Mouse (Mus musculus) liver, embryonic 14.5 days (tissue): ENCODE measurements around the gene Fam76a. TPM values are rescaled to one million over a fixed set of nuclear protein-coding genes. Genes with fewer than 3 reads are reported as not detected.

Source experiments
- ATAC-seq: fragments of 200-750 bp; cut with Nextera tagmentation; 2 replicates; pipeline ENCODE4 v1.8.0; 2017; ENCODE audit warnings: moderate number of reproducible peaks, mild to moderate bottlenecking, moderate library complexity; ENCODE audit not compliant: insufficient read depth
- DNase-seq, 3 experiments: peaks; one replicate each; pipeline ENCODE4 v3.0.0-alpha.2; 2012 to 2013; ENCODE audit warnings: low read depth in 3 of 3, low spot score in 3 of 3
- H3K27ac ChIP-seq: fragments of 300-500 bp; sonication (generic); 2 replicates; pipeline ENCODE4 v1.5.1; 2014; ENCODE audit warnings: moderate library complexity, mild to moderate bottlenecking, control low read depth, inconsistent platforms
- H3K27me3 ChIP-seq: fragments of 300-500 bp; sonication (generic); 2 replicates; pipeline ENCODE4 v1.6.1; 2014; ENCODE audit warnings: mild to moderate bottlenecking, low read length, moderate library complexity; ENCODE audit not compliant: control insufficient read depth, insufficient read depth
- H3K36me3 ChIP-seq: fragments of 300-500 bp; sonication (generic); replicated peaks from 2 replicates; pipeline ENCODE4 v1.6.1; 2014; ENCODE audit warnings: low read depth; ENCODE audit not compliant: control insufficient read depth, insufficient read depth
- H3K4me1 ChIP-seq, 2 experiments: fragments of 200-500 bp in 1 of 2; fragments of 300-500 bp in 1 of 2; sonication (generic) in 1 of 2; replicated peaks; 2 replicates each; pipeline ENCODE4 v1.6.1; 2012 to 2014; ENCODE audit warnings: antibody characterized with exemption in 1 of 2, inconsistent platforms in 1 of 2, low read length in 1 of 2; ENCODE audit not compliant: control insufficient read depth in 2 of 2, insufficient read depth in 2 of 2
- H3K4me2 ChIP-seq: fragments of 300-500 bp; sonication (generic); 2 replicates; pipeline ENCODE4 v1.6.1; 2014; ENCODE audit warnings: low read depth, mild to moderate bottlenecking, control low read depth, moderate library complexity
- H3K4me3 ChIP-seq, 2 experiments: fragments of 200-500 bp in 1 of 2; fragments of 300-500 bp in 1 of 2; sonication (generic) in 1 of 2; 2 replicates each; pipeline ENCODE4 v1.5.1; 2012 to 2014; ENCODE audit warnings: low read depth in 2 of 2, low read length in 2 of 2, mild to moderate bottlenecking in 2 of 2, control low read depth in 1 of 2, inconsistent platforms in 1 of 2, moderate library complexity in 1 of 2; ENCODE audit not compliant: insufficient read depth in 1 of 2
- H3K9ac ChIP-seq: fragments of 300-500 bp; sonication (generic); replicated peaks from 2 replicates; pipeline ENCODE4 v1.6.1; 2014; ENCODE audit warnings: mild to moderate bottlenecking, control low read depth, moderate library complexity
- H3K9me3 ChIP-seq: fragments of 300-500 bp; sonication (generic); 2 replicates; pipeline ENCODE4 v1.6.1; 2016; ENCODE audit warnings: low read length, mixed read lengths; ENCODE audit not compliant: control insufficient read depth
- CTCF ChIP-seq: IDR thresholded peaks from 2 replicates; pipeline ENCODE4 v1.5.1; 2016; ENCODE audit warnings: antibody characterized with exemption, low read depth, control low read depth
- EP300 ChIP-seq: IDR thresholded peaks from 2 replicates; pipeline ENCODE4 v1.6.1; 2016; ENCODE audit warnings: antibody characterized with exemption, low read depth
- WGBS: fragments of 180-500 bp; shearing (Covaris S2); extraction: QIAGEN DNeasy Blood & Tissue Kit; methylation state at CpG from one replicate; pipeline ENCODE4 v1.1.7; 2014; ENCODE audit not compliant: insufficient replicate concordance; 5-methylcytosine and 5-hydroxymethylcytosine counted together
- polyA plus RNA-seq, 2 experiments: library from polyadenylated mRNA; depleted of rRNA in 1 of 2; stranded (reverse) in 1 of 2; unstranded in 1 of 2; fragments of >200 nt; fragmentation: Nextera tagmentation in 1 of 2; extraction: Ambion mirVana in 1 of 2; gene quantifications; 2 replicates each; pipeline versions ENCODE4 v1.2.1 to v1.2.3; 2012 to 2014

Gene Fam76a
- polyA plus RNA-seq, 2 experiments = 7.4 to 24.8 TPM

- Histone ChIP-seq H3K27ac (no peak overlapping the region), H3K4me2 (no peak overlapping the region), H3K27me3 (no peaks in the 10 kb centered on the region), H3K4me3 (no peak overlapping the region), H3K4me1 (no peaks in the 10 kb centered on the region), H3K9me3 (no peaks in the 10 kb centered on the region), H3K36me3 (peaks cover 20% of the 10 kb centered on the region), H3K9ac (no peak overlapping the region)
- ATAC-seq (no peak), DNase-seq (no peak)
- TF ChIP-seq EP300 (no peak), CTCF (no peak)
- 88% methylated on average over 5 of the region's 5 CpGs for WGBS
These were observed 16.5 kb downstream of the Fam76a start for GRCm38 (mm10) chr4:132905843-132906360.

- no peak for DNase-seq
- Histone ChIP-seq H3K9ac (no peak overlapping the region), H3K4me2 (no peak overlapping the region), H3K4me1 (no peaks in the 10 kb centered on the region), H3K27ac (no peak overlapping the region), H3K36me3 (peaks cover 13% of the 10 kb centered on the region), H3K9me3 (no peaks in the 10 kb centered on the region), H3K4me3 (no peak overlapping the region), H3K27me3 (no peaks in the 10 kb centered on the region)
- TF ChIP-seq CTCF (no peak), EP300 (no peak)
- ATAC-seq = no peak
- 65% methylated on average over 9 of the region's 9 CpGs for WGBS
These were observed 17.5 kb downstream of the Fam76a start for GRCm38 (mm10) chr4:132904765-132905309.

GRCm38 (mm10) chr4:132904071-132904470 lies 18.3 kb downstream of the Fam76a start:
- no peak overlapping the region for H3K9ac ChIP-seq

GRCm38 (mm10) chr4:132898197-132898596 lies 24.2 kb downstream of the Fam76a start:
- Histone ChIP-seq H3K27ac (no peak overlapping the region), H3K9me3 (no peaks in the 10 kb centered on the region), H3K27me3 (no peaks in the 10 kb centered on the region), H3K36me3 (peaks cover 4% of the 10 kb centered on the region), H3K4me2 (no peak overlapping the region), H3K4me1 (peaks cover 0 to 3% of the 10 kb centered on the region in 2 experiments; a peak in 1 of 4 replicates), H3K9ac (no peak overlapping the region), H3K4me3 (no peak overlapping the region)
- no peak for ATAC-seq
- WGBS = 70% methylated on average over 9 of the region's 9 CpGs
- no peak for TF ChIP-seq CTCF
- TF ChIP-seq EP300 = no peak
- no peak for DNase-seq

More at GRCm38 (mm10) chr4:132904071-132904470, 18.3 kb downstream of the Fam76a start:
- Histone ChIP-seq H3K27ac (no peak overlapping the region), H3K9me3 (no peaks in the 10 kb centered on the region), H3K4me2 (no peak overlapping the region), H3K4me3 (no peak overlapping the region), H3K4me1 (no peaks in the 10 kb centered on the region), H3K36me3 (peaks cover 6% of the 10 kb centered on the region), H3K27me3 (no peaks in the 10 kb centered on the region)
- DNase-seq (no peak), ATAC-seq (no peak)
- 49% methylated on average over 2 of the region's 2 CpGs for WGBS
- TF ChIP-seq CTCF (no peak), EP300 (no peak)

GRCm38 (mm10) chr4:132894402-132894801 lies 28.0 kb downstream of the Fam76a start:
- Histone ChIP-seq H3K9me3 (no peaks in the 10 kb centered on the region), H3K4me3 (no peak overlapping the region), H3K9ac (no peak overlapping the region), H3K4me2 (no peak overlapping the region), H3K4me1 (peaks cover 0 to 3% of the 10 kb centered on the region in 2 experiments; a peak in 1 of 4 replicates), H3K27me3 (no peaks in the 10 kb centered on the region), H3K36me3 (no peaks in the 10 kb centered on the region), H3K27ac (no peak overlapping the region)
- WGBS = 13% methylated on average over 7 of the region's 7 CpGs
- TF ChIP-seq EP300 (no peak), CTCF (no peak)
- ATAC-seq = no peak
- no peak for DNase-seq
